Mouse (Mus musculus): ENCODE measurements around the gene Zscan12. TPM values are rescaled to one million over a fixed set of nuclear protein-coding genes. Genes with fewer than 3 reads are reported as not detected.

Zscan12 gene
- polyA plus RNA-seq (2012; rRNA removed): 9.0 TPM in 2 replicates

GRCm38 (mm10) chr13:21362621-21363248 lies at the start of gene Zscan12:
Gene Zscan12, plus strand, starts transcription at chr13:21362820.

DNA sequence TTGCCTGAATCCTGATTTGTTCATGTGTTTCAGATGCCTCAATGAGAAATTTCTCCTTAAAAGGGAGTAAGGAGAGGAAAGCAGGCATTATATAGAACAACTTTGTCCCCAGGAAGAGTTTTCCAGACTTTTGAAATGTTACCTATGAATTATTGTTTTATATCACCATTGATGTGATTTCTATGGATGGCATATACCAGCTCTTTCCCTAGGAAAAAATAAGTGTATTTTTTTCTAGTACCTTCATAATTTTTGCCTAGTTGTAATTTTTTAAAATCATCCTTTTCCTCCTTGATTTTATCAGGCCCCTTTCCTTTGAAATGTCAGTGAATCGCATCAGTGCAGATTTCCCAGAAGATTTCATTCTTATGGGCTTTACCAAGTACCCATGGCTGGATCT lies 16.0 kb upstream of the Zscan12 start, which contains the start of gene Olfr1367:
Olfr1367 (plus strand) TSS at position 301 of the 400 bp plus-strand sequence.

DNA sequence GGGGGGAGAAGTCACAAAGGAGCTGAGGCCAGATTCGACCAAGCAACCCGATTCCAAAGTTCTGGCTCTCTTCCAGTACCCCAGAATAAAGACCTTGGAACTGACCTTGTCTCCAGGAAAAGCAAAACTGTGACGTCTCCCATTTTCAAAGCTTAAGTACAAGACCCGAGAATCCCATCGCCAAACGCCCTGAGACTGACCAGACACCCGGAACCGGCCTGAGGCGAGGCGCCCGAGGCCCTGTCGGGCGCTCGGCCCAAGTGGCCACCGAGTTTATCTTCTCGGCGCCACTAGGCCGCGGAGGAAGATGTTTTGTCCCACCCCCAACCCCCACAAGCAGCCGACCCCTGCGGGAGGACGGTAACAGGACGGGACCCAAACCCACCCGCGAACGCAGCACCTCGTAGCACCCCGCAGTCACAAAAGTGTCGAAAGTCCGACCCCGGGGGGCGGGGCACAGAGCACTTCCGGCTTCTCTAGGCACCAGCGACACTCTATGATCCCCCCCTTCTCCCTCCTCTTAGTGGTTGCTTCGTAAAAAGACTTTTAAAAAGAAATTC lies 39.7 kb downstream of the Zscan12 start, which contains the start of gene Zkscan3:
Zkscan3 (minus strand) TSS at position 469 of the 560 bp plus-strand sequence.

Other genes starting within 250 kb of the Zscan12 start
- gene Olfr263, start 233.2 kb upstream of the Zscan12 start, polyA plus RNA-seq (2012; rRNA removed): not detected in 2 replicates
- not detected in 2 replicates for gene Olfr1368, start 217.0 kb upstream of the Zscan12 start, polyA plus RNA-seq (2012; rRNA removed)
- 60.6 and 61.1 TPM in 2 replicates for gene Trim27, start 183.4 kb upstream of the Zscan12 start, polyA plus RNA-seq (2012; rRNA removed)
- gene Gpx5, start 70.1 kb upstream of the Zscan12 start, polyA plus RNA-seq (2012; rRNA removed): 0.05 and 0.06 TPM in 2 replicates
- gene Gpx6, start 50.7 kb upstream of the Zscan12 start, polyA plus RNA-seq (2012; rRNA removed): 0.27 and 0.28 TPM in 2 replicates
- not detected in 2 replicates for gene Olfr1367, start 15.9 kb upstream of the Zscan12 start, polyA plus RNA-seq (2012; rRNA removed)
- 66.5 and 71.3 TPM in 2 replicates for gene Zkscan3, start 39.9 kb downstream of the Zscan12 start, polyA plus RNA-seq (2012; rRNA removed)
- gene Pgbd1, start 78.2 kb downstream of the Zscan12 start, polyA plus RNA-seq (2012; rRNA removed): 3.7 and 4.3 TPM in 2 replicates
- 39.3 and 43.0 TPM in 2 replicates for gene Zscan26, start 90.9 kb downstream of the Zscan12 start, polyA plus RNA-seq (2012; rRNA removed)
- gene Nkapl, start 105.7 kb downstream of the Zscan12 start, polyA plus RNA-seq (2012; rRNA removed): 0.78 and 0.91 TPM in 2 replicates
- gene Zkscan4, start 116.1 kb downstream of the Zscan12 start, polyA plus RNA-seq (2012; rRNA removed): 6.5 and 7.1 TPM in 2 replicates
- gene Gm10065, start 116.6 kb downstream of the Zscan12 start, polyA plus RNA-seq (2012; rRNA removed): not detected in 2 replicates
- 0.43 and 0.57 TPM in 2 replicates for gene AK157302, start 132.4 kb downstream of the Zscan12 start, polyA plus RNA-seq (2012; rRNA removed)
- gene Gm11273, start 138.6 kb downstream of the Zscan12 start, polyA plus RNA-seq (2012; rRNA removed): 3.5 and 11.8 TPM in 2 replicates
- 7.2 and 7.3 TPM in 2 replicates for gene Zkscan8, start 168.3 kb downstream of the Zscan12 start, polyA plus RNA-seq (2012; rRNA removed)
- not detected in 2 replicates for gene Olfr1366, start 180.0 kb downstream of the Zscan12 start, polyA plus RNA-seq (2012; rRNA removed)
- gene Olfr1535, start 197.1 kb downstream of the Zscan12 start, polyA plus RNA-seq (2012; rRNA removed): not detected in 2 replicates
- gene Olfr1364, start 218.9 kb downstream of the Zscan12 start, polyA plus RNA-seq (2012; rRNA removed): not detected in 2 replicates

Data from central nervous system, embryonic 18 days (tissue).